Mouse (Mus musculus) kidney, adult 2 months (tissue): ENCODE data around the gene Vsig10l.

Experiments used
- CTCF ChIP-seq: fragments of 200-500 bp; conservative IDR thresholded peaks from 2 replicates; pipeline ENCODE4 v1.5.1; 2011; ENCODE audit warnings: low read depth, mild to moderate bottlenecking, control low read depth, low read length, moderate library complexity, mixed read lengths; ENCODE audit not compliant: insufficient read depth, insufficient read length
- POLR2A ChIP-seq: fragments of 200-500 bp; IDR thresholded peaks from one replicate; pipeline ENCODE4 v1.6.1; 2011; ENCODE audit warnings: low read depth, low read length, control low read depth

GRCm38 (mm10) chr7:43441071-43441470, 21.9 kb upstream of the Vsig10l start:
- TF ChIP-seq CTCF (no peak), POLR2A (no peak)
